Mouse (Mus musculus) gastrocnemius, adult 18-20 months (tissue): ENCODE results near the gene Larp6. TPM values are rescaled to one million over a fixed set of nuclear protein-coding genes. Genes with fewer than 3 reads are reported as not detected.

ENCODE experiments used
- DNase-seq: peaks from one replicate; pipeline ENCODE4 v3.0.0; 2021; ENCODE audit warnings: low spot score
- total RNA-seq, 2 experiments: library from RNA; stranded (reverse); gene quantifications; 2 replicates each; pipeline ENCODE4 v1.2.3; 2021

Gene Larp6
- total RNA-seq, 2 experiments from 2014 or later = 1.1 to 1.2 TPM

GRCm38 (mm10) chr9:60714191-60714590 is 1.4 kb downstream of the Larp6 start:
- DNase-seq = peak; percentile 40

GRCm38 (mm10) chr9:60715271-60715670 is 2.5 kb downstream of the Larp6 start:
- no peak for DNase-seq

DNA sequence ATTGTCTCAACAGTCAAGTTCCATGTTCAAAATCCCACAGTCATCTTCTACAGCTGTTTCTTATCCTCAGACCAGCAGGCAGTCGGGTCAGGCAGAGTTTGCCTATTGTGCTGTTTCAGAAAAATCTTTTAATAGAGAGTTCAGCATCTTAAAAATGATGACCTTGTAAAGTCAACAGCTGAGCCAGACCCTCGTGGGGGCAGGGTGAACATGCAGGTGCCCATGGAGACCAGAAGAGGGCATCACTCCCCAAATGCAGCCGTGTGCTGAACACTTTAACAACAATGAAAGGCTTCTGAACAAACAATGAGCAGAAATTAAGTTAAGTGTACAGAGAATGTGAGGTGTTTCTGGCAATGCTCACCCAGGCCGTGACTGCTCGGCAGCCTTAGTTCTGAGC is 3.0 kb downstream of the Larp6 start:
- DNase-seq = no peak

DNA sequence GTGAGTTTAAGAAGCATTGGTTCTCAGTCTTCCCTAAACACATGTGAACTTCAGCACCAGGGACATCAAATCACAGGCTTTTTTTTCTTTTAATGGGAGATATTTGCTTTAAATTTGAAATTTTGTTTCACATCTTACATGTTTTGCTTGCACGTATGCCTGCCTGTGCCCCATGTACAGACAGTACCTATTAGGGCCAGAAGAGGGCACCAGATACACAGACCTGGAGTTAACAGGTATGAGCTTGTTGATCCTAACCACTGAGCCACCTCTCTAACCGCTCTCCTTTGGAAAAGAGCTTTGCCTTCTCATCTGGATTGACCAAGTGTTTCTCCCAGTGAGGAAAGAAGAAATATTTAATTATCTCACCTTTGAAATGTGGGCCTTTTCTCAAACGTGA is 5.5 kb downstream of the Larp6 start:
- DNase-seq = peak; percentile 74

DNA sequence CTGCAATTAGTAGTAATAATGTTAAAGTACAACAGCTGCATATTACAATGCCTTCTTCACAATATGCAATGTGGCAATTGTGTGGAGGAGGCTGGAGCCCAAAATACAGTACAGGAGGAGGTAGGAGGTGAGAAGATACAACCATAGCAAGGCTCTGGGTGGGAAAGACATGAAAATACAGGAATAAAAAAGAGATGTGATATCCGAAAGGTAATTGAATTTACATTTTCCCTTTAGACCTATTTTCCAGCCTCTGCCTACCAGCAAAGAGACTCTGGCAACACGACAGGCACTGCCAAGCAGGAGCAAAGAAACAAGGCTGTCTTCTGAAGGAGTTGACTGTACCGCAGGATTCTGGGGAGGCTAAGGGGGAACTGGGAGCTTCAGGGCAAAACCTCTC is 6.9 kb downstream of the Larp6 start:
- DNase-seq = no peak

GRCm38 (mm10) chr9:60724968-60725367 is 12.2 kb downstream of the Larp6 start:
- DNase-seq = no peak

DNA sequence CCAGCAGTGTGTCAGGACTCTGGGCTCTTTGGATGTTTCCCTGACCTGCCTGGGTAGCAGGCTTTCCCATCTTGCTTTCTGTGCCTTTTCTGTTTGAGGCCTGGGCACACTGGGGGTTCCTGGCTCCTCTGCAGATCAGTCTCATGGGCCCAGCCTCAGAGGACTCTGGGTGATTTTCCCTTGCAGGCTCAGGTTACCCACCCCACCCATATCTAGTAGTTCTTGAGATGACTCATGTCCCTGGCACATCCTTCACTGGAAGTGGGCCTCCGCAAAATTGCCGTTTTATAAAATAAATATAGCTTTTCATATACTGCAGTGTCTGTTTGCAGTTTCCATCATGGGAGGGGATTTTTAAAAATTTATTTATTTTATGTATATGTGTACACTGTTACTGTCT is 21.5 kb downstream of the Larp6 start:
- peak; percentile 53 for DNase-seq

DNA sequence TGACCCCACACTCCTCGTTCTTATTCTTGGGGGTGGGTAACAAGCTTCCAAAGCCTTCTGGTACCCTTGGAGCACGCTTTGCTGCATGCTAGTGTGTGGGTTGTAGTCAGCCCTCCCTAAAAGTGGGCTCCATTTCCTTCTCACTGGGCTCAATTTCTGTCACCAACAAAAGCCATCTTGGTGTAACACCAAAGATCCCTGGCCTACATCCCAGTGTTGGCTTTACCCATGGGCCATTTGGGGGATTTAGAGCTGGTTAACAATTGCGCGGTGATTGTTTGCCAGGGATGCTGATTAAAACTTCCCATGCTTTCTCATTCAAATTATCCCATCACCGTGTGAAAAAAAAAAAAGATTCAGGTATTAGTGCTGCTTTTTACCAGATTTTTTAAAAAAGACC is 26.3 kb downstream of the Larp6 start:
- DNase-seq = no peak

- peak; percentile 53 for DNase-seq
Measured at GRCm38 (mm10) chr9:60741436-60741835, 28.6 kb downstream of the Larp6 start.

DNA sequence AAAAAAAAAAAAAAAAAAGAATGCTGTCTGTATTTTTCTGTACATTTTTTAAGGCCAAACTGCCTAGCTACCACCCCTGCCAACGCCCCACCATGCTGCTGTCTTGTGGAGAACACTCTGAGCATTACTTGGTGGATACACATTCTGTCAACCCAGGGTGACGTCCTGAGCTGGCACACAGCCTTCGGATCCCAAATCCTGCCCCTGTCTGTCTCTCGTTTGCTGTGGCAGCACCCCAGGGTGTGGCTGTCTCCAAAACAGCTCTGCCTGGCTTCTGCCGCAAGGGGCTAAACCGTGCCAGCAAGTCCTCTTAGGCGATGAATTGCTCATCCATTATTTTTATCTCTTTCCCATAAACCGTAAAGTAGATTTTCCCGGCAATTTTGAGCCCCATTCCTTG is 29.7 kb downstream of the Larp6 start:
- DNase-seq = peak; percentile 66

- peak; percentile 76 for DNase-seq
Measured at GRCm38 (mm10) chr9:60743180-60743900, 30.6 kb downstream of the Larp6 start.

- DNase-seq = peak; percentile 68
Measured at GRCm38 (mm10) chr9:60744171-60744969, 31.6 kb downstream of the Larp6 start.

- DNase-seq = no peak
Measured at GRCm38 (mm10) chr9:60744971-60745370, 32.2 kb downstream of the Larp6 start.

GRCm38 (mm10) chr9:60746561-60746960 is 33.8 kb downstream of the Larp6 start:
- no peak for DNase-seq

GRCm38 (mm10) chr9:60747672-60748071 is 34.9 kb downstream of the Larp6 start:
- no peak for DNase-seq

DNA sequence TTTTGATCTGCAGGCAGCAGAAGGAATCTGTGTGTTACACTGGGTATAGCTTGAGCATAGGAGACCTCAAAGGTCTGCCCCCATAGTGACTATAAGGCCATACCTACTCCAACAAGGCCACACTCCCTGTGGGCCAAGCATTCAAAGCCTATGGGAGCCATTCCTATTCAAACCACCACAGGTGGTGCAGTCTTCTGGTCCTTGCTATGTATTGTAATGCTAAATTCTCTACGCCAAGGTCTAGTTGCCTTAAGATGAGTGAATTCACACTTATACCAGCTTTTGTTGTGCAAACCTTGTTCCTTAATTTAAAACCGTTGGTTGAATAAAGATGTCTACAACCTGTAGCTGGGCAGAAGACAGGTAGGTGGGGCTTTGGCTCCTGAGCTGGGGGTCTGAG is 35.4 kb downstream of the Larp6 start:
- DNase-seq = no peak

DNA sequence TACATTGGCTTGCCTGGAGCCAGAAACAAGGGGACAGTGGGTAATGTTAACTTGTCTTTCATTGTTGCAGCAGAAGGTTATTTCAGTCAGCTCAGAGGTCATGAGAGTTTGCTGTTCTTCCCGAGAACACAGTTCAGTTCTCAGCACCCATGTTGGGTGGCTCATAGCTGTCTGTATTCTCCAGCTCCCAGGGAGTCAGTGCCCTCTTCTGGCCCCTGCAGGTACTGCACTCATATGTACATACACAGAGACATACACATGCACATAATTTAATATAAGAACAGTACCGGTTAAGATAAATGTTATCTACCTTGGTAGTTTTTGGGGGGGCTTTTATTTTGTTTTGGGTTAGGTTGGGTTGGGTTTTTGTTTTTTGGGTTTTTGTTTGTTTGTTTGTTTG is 36.3 kb downstream of the Larp6 start:
- no peak for DNase-seq

DNA sequence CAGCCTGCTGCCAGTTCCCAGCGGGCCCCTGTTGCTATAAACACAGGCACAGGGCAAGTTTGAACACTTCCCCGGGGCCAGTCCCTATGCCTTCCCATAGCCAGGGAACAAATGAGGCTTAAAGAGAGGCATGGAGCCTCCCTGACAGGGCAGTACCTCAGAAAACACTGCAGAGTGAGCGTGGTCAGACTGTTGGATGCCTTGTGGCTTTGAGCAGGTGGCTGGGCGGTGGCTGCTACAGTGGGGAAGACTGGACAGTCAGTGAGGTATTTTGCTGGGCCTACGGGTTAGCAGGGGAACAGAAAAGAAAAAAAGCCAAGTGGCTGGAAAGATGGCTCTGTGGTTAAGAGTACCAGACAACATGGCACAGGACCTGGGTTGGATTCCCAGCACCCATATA is 38.3 kb downstream of the Larp6 start:
- no peak for DNase-seq

DNA sequence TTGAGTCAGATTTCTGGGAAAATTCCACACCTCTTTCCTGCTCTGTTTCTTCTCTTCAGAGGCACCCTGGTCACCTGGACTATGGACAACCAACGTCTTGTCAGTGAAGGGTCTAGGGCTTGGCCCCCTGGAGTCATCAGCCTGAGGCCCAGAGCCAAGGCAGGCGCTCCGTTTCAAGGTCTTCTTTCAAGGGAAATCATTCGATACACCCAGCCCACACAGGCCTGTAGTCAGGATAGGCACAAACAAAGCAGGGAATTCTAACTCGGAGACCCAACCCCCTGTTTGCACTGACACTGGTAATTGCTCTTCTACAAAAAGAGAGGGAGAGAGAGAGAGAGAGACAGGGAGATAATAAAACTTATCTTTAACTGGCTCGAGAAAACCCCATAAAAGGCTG is 39.2 kb downstream of the Larp6 start:
- DNase-seq = no peak

- no peak for DNase-seq
Measured at GRCm38 (mm10) chr9:60752636-60753035, 39.8 kb downstream of the Larp6 start.

DNA sequence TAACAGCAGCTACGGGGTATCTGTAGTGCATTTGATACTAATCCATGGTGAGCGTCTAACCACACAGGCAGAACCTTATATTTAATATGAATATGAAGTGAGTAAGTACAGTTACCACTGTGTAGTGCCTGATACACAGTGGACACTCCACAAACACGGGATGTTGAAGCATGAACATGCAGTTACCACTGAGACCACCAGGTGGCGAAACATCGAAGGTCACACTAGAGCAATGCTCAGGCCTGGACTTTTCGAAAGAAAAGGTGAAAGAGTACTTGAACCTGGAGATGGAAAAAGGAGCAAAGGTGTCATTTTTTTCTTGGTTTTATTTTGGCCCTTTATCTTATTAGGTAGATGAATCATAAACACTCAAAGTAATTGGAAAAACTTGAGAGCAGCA is 43.5 kb downstream of the Larp6 start:
- DNase-seq = peak; percentile 83

GRCm38 (mm10) chr9:60756866-60757740 is 44.3 kb downstream of the Larp6 start:
- no peak for DNase-seq
